Mouse (Mus musculus) forebrain, embryonic 12.5 days (tissue): ENCODE measurements around the gene Cabp1. TPM values are rescaled to one million over a fixed set of nuclear protein-coding genes. Genes with fewer than 3 reads are reported as not detected.

Experiments
- ATAC-seq: fragments of 200-750 bp; cut with Nextera tagmentation; 2 replicates; pipeline ENCODE4 v1.8.0; 2017; ENCODE audit warnings: moderate TSS enrichment; ENCODE audit not compliant: low FRiP score
- H3K27ac ChIP-seq: fragments of 300-500 bp; sonication (generic); 2 replicates; pipeline ENCODE4 v1.5.1; 2016; ENCODE audit warnings: mild to moderate bottlenecking
- H3K27me3 ChIP-seq: fragments of 300-500 bp; sonication (generic); 2 replicates; pipeline ENCODE4 v1.6.1; 2016; ENCODE audit warnings: mild to moderate bottlenecking
- H3K36me3 ChIP-seq: fragments of 300-500 bp; sonication (generic); replicated peaks from 2 replicates; pipeline ENCODE4 v1.6.1; 2016; ENCODE audit warnings: mild to moderate bottlenecking
- H3K4me1 ChIP-seq: fragments of 300-500 bp; sonication (generic); 2 replicates; pipeline ENCODE4 v1.6.1; 2016
- H3K4me2 ChIP-seq: fragments of 300-500 bp; sonication (generic); 2 replicates; pipeline ENCODE4 v1.6.1; 2016; ENCODE audit warnings: mild to moderate bottlenecking, moderate library complexity
- H3K4me3 ChIP-seq: fragments of 300-500 bp; sonication (generic); replicated peaks from 2 replicates; pipeline ENCODE4 v1.5.1; 2016; ENCODE audit warnings: mild to moderate bottlenecking
- H3K9ac ChIP-seq: fragments of 300-500 bp; sonication (generic); 2 replicates; pipeline ENCODE4 v1.6.1; 2016; ENCODE audit warnings: mild to moderate bottlenecking
- H3K9me3 ChIP-seq: fragments of 300-500 bp; sonication (generic); 2 replicates; pipeline ENCODE4 v1.6.1; 2016
- WGBS: fragments of 180-500 bp; shearing (Covaris S2); methylation state at CpG from one replicate; pipeline ENCODE4 v1.1.7; 2016; 5-methylcytosine and 5-hydroxymethylcytosine counted together
- polyA plus RNA-seq: library from polyadenylated mRNA; unstranded; fragments of >200 nt; fragmentation: Nextera tagmentation; extraction: Ambion mirVana; gene quantifications from 2 replicates; pipeline ENCODE4 v1.2.1, GENCODE M21; 2016

The Cabp1 gene
- polyA plus RNA-seq, result 6.0 and 6.1 TPM in 2 replicates

GRCm38 (mm10) chr5:115193669-115194625 is at the start of gene Cabp1:
Cabp1 (minus strand) TSS chr5:115194381.
- H3K9me3 ChIP-seq, result no peaks in the 10 kb centered on the region
- 0 out of 2 replicates have a peak within 1 kb of the TSS, but pooled peaks have one; percentile 19 for H3K27ac ChIP-seq
- H3K4me2 ChIP-seq, result peak within 1 kb of the TSS; percentile 100
- peak; percentile 63 for ATAC-seq
- peak within 1 kb of the TSS; percentile 71 for H3K4me3 ChIP-seq
- H3K9ac ChIP-seq, result peak within 1 kb of the TSS; percentile 80
- H3K4me1 ChIP-seq, result peaks cover 29% of the 10 kb centered on the region
- H3K27me3 ChIP-seq, result peaks cover 76% of the 10 kb centered on the region
- WGBS, result under 1% methylated on average over 91 of the region's 116 CpGs
- H3K36me3 ChIP-seq, result no peaks in the 10 kb centered on the region

GRCm38 (mm10) chr5:115240191-115240590 is 46.0 kb upstream of the Cabp1 start:
- no peaks in the 10 kb centered on the region for H3K9me3 ChIP-seq
- WGBS, result 87% methylated on average over 11 of the region's 11 CpGs
- no peak overlapping the region for H3K4me3 ChIP-seq
- no peak overlapping the region for H3K27ac ChIP-seq
- no peak overlapping the region for H3K9ac ChIP-seq
- peaks cover 21% of the 10 kb centered on the region for H3K4me1 ChIP-seq
- no peak for ATAC-seq
- no peak overlapping the region for H3K4me2 ChIP-seq
- H3K36me3 ChIP-seq, result peaks cover 55% of the 10 kb centered on the region
- peaks cover 16% of the 10 kb centered on the region for H3K27me3 ChIP-seq

GRCm38 (mm10) chr5:115238729-115239195 is 44.6 kb upstream of the Cabp1 start:
- ATAC-seq, result no peak
- H3K27me3 ChIP-seq, result peaks cover 28% of the 10 kb centered on the region
- peak overlapping the region; percentile 94 for H3K4me2 ChIP-seq
- H3K9ac ChIP-seq, result peak overlapping the region; percentile 87; the same call in 1 of the 2 replicates
- H3K27ac ChIP-seq, result no peak overlapping the region
- peaks cover 26% of the 10 kb centered on the region for H3K4me1 ChIP-seq
- no peaks in the 10 kb centered on the region for H3K9me3 ChIP-seq
- WGBS, result 4% methylated on average over 11 of the region's 11 CpGs
- peaks cover 41% of the 10 kb centered on the region for H3K36me3 ChIP-seq
- H3K4me3 ChIP-seq, result peak overlapping the region; percentile 90

GRCm38 (mm10) chr5:115237803-115238728 is 43.9 kb upstream of the Cabp1 start:
- Histone ChIP-seq H3K36me3 (peaks cover 34% of the 10 kb centered on the region), H3K4me3 (peak overlapping the region; percentile 90), H3K27me3 (peaks cover 35% of the 10 kb centered on the region), H3K9me3 (no peaks in the 10 kb centered on the region), H3K27ac (0 out of 2 replicates have a peak overlapping the region, but pooled peaks have one; percentile 66), H3K4me2 (peak overlapping the region; percentile 94), H3K4me1 (peaks cover 26% of the 10 kb centered on the region), H3K9ac (peak overlapping the region; percentile 87)
- peak; percentile 80 for ATAC-seq
- whole genome bisulfite sequencing, result under 1% methylated on average over 86 of the region's 88 CpGs

- Histone ChIP-seq H3K4me2 (peak within 1 kb of the TSS; percentile 82), H3K4me3 (peak within 1 kb of the TSS; percentile 47), H3K9ac (peak within 1 kb of the TSS; percentile 61), H3K36me3 (peaks cover 12% of the 10 kb centered on the region), H3K27ac (peak within 1 kb of the TSS; percentile 76), H3K4me1 (peaks cover 31% of the 10 kb centered on the region), H3K27me3 (peaks cover 52% of the 10 kb centered on the region), H3K9me3 (no peaks in the 10 kb centered on the region)
- WGBS, result 3% methylated on average over 21 of the region's 21 CpGs
- peak; percentile 69 for ATAC-seq
Observed at GRCm38 (mm10) chr5:115235786-115236263, 41.6 kb upstream of the Cabp1 start, which contains the start of gene Pop5. Pop5 (plus strand) TSS chr5:115235836.

- H3K27ac ChIP-seq, result peak overlapping the region; percentile 76
- H3K4me3 ChIP-seq, result peak overlapping the region; percentile 47
Observed at GRCm38 (mm10) chr5:115235323-115235771, 41.2 kb upstream of the Cabp1 start.

GRCm38 (mm10) chr5:115234519-115234918 is 40.3 kb upstream of the Cabp1 start:
- H3K27ac ChIP-seq, result no peak overlapping the region
- no peak overlapping the region for H3K9ac ChIP-seq
- 0 out of 2 replicates have a peak overlapping the region, but pooled peaks have one; percentile 82 for H3K4me2 ChIP-seq
- ATAC-seq, result no peak
- H3K27me3 ChIP-seq, result peaks cover 52% of the 10 kb centered on the region
- H3K4me3 ChIP-seq, result no peak overlapping the region
- WGBS, result 44% methylated on average over 6 of the region's 6 CpGs
- no peaks in the 10 kb centered on the region for H3K36me3 ChIP-seq
- no peaks in the 10 kb centered on the region for H3K9me3 ChIP-seq
- H3K4me1 ChIP-seq, result peaks cover 31% of the 10 kb centered on the region

More at GRCm38 (mm10) chr5:115235323-115235771, 41.2 kb upstream of the Cabp1 start:
- Histone ChIP-seq H3K36me3 (peaks cover 7% of the 10 kb centered on the region), H3K27me3 (peaks cover 52% of the 10 kb centered on the region), H3K9me3 (no peaks in the 10 kb centered on the region), H3K4me1 (peaks cover 31% of the 10 kb centered on the region), H3K9ac (peak overlapping the region; percentile 61), H3K4me2 (peak overlapping the region; percentile 82)
- under 1% methylated on average over 44 of the region's 45 CpGs for WGBS
- peak; percentile 55 for ATAC-seq

- Histone ChIP-seq H3K9ac (no peak overlapping the region), H3K4me1 (peaks cover 20% of the 10 kb centered on the region), H3K4me3 (no peak overlapping the region), H3K36me3 (no peaks in the 10 kb centered on the region), H3K9me3 (no peaks in the 10 kb centered on the region), H3K27me3 (peaks cover 48% of the 10 kb centered on the region), H3K4me2 (no peak overlapping the region), H3K27ac (no peak overlapping the region)
- WGBS, result 90% methylated on average over 14 of the region's 14 CpGs
- no peak for ATAC-seq
Observed at GRCm38 (mm10) chr5:115233031-115233780, 39.0 kb upstream of the Cabp1 start.

GRCm38 (mm10) chr5:115232516-115232915 is 38.3 kb upstream of the Cabp1 start:
- no peaks in the 10 kb centered on the region for H3K36me3 ChIP-seq
- peaks cover 17% of the 10 kb centered on the region for H3K4me1 ChIP-seq
- H3K4me3 ChIP-seq, result no peak overlapping the region
- no peak overlapping the region for H3K27ac ChIP-seq
- no peak for ATAC-seq
- H3K4me2 ChIP-seq, result no peak overlapping the region
- H3K27me3 ChIP-seq, result peaks cover 48% of the 10 kb centered on the region
- 75% methylated on average over 6 of the region's 6 CpGs for WGBS
- no peak overlapping the region for H3K9ac ChIP-seq
- H3K9me3 ChIP-seq, result no peaks in the 10 kb centered on the region

- WGBS, result 46% methylated on average over 16 of the region's 16 CpGs
- no peak overlapping the region for H3K27ac ChIP-seq
- H3K9ac ChIP-seq, result no peak overlapping the region
- no peaks in the 10 kb centered on the region for H3K9me3 ChIP-seq
- H3K4me2 ChIP-seq, result no peak overlapping the region
- H3K27me3 ChIP-seq, result peaks cover 45% of the 10 kb centered on the region
- peaks cover 15% of the 10 kb centered on the region for H3K4me1 ChIP-seq
- ATAC-seq, result no peak
- no peak overlapping the region for H3K4me3 ChIP-seq
- no peaks in the 10 kb centered on the region for H3K36me3 ChIP-seq
Observed at GRCm38 (mm10) chr5:115231552-115232120, 37.5 kb upstream of the Cabp1 start.
